Mouse (Mus musculus) gastrocnemius, postnatal 36 days (tissue): Measurements from ENCODE around the gene Wdr92. TPM values are rescaled to one million over a fixed set of nuclear protein-coding genes. Genes with fewer than 3 reads are reported as not detected.
"Not testable (repeated sequence)": the region's sequence is repeated elsewhere in the genome, so short reads cannot be mapped to it uniquely, and the experiment has no call there.

ENCODE experiments used
- DNase-seq, 2 experiments: peaks; one replicate each; pipeline ENCODE4 v3.0.0; 2022
- intact Hi-C: fragments of 180-260 bp; cut with DNase I; formaldehyde crosslinking; loops from one replicate; pipeline ENCODE4 v1.15.1; 2025
- total RNA-seq, 2 experiments: library from RNA; stranded (reverse); gene quantifications; 2 replicates each; pipeline ENCODE4 v1.2.3; 2021

Gene Wdr92
- total RNA-seq, 2 experiments from 2014 or later = 7.1 to 7.4 TPM

GRCm38 (mm10) chr11:17199840-17200501 is 18.1 kb downstream of the Wdr92 start:
- intact Hi-C loops = loop anchor here (5.0 kb wide), 1 partner anchor 118 kb away; no protein-coding TSS in a partner anchor
- no peak for DNase-seq

- no peak for DNase-seq
- intact Hi-C loops = loop anchor here (5.0 kb wide), 1 partner anchor 119 kb away; no protein-coding TSS in a partner anchor
Observed at GRCm38 (mm10) chr11:17200936-17201335, 19.0 kb downstream of the Wdr92 start.

GRCm38 (mm10) chr11:17202481-17202880 is 20.6 kb downstream of the Wdr92 start:
- intact Hi-C loops = loop anchor here (5.0 kb wide), 1 partner anchor 120 kb away; no protein-coding TSS in a partner anchor
- DNase-seq = no peak

GRCm38 (mm10) chr11:17211258-17212140 is 29.6 kb downstream of the Wdr92 start, which contains the start of gene Pno1:
Pno1 (minus strand) TSS chr11:17211568.
- intact Hi-C loops = loop anchor here (5.0 kb wide), 1 partner anchor 49 kb away; no protein-coding TSS in a partner anchor
- DNase-seq = peak; percentile 97

- DNase-seq = no peak
- intact Hi-C loops = loop anchor here (5.0 kb wide), 1 partner anchor 50 kb away; no protein-coding TSS in a partner anchor
Observed at GRCm38 (mm10) chr11:17212141-17212495, 30.2 kb downstream of the Wdr92 start.

- no peak for DNase-seq
- intact Hi-C loops = loop anchor here (5.0 kb wide), 1 partner anchor 51 kb away; no protein-coding TSS in a partner anchor
Observed at GRCm38 (mm10) chr11:17212903-17213509, 31.1 kb downstream of the Wdr92 start.

- no peak for DNase-seq
- intact Hi-C loops = no loop called here
Observed at GRCm38 (mm10) chr11:17215475-17215874, 33.6 kb downstream of the Wdr92 start.

GRCm38 (mm10) chr11:17221126-17221525 is 39.2 kb downstream of the Wdr92 start:
- DNase-seq = no peak
- intact Hi-C loops = no loop called here

- intact Hi-C loops = no loop called here
- no peak for DNase-seq
Observed at GRCm38 (mm10) chr11:17232792-17233191, 50.9 kb downstream of the Wdr92 start.

GRCm38 (mm10) chr11:17236449-17237037 is 54.6 kb downstream of the Wdr92 start:
- intact Hi-C loops = no loop called here
- DNase-seq = no peak

GRCm38 (mm10) chr11:17238598-17238997 is 56.7 kb downstream of the Wdr92 start:
- not testable (repeated sequence) for DNase-seq

GRCm38 (mm10) chr11:17248715-17249114 is 66.8 kb downstream of the Wdr92 start:
- no peak for DNase-seq
- intact Hi-C loops = no loop called here

More at GRCm38 (mm10) chr11:17238598-17238997, 56.7 kb downstream of the Wdr92 start:
- intact Hi-C loops = not testable (repeated sequence)

- DNase-seq = no peak
- intact Hi-C loops = no loop called here
Observed at GRCm38 (mm10) chr11:17256813-17257365, 75.0 kb downstream of the Wdr92 start.

GRCm38 (mm10) chr11:17257443-17257842 is 75.5 kb downstream of the Wdr92 start, which contains the start of gene C1d:
C1d (plus strand) TSS chr11:17257579.
- DNase-seq = peak; percentile 89 to 92
- intact Hi-C loops = no loop called here

- intact Hi-C loops = no loop called here
- peak in 1 of 2 experiments; percentile 19 for DNase-seq
Observed at GRCm38 (mm10) chr11:17257861-17258260, 76.0 kb downstream of the Wdr92 start.

GRCm38 (mm10) chr11:17267176-17267575 is 85.3 kb downstream of the Wdr92 start:
- intact Hi-C loops = no loop called here
- no peak for DNase-seq

GRCm38 (mm10) chr11:17268801-17269200 is 86.9 kb downstream of the Wdr92 start:
- intact Hi-C loops = no loop called here
- DNase-seq = no peak

- DNase-seq = no peak
Observed at GRCm38 (mm10) chr11:17279959-17280358, 98.1 kb downstream of the Wdr92 start.

More at GRCm38 (mm10) chr11:17279959-17280358, 98.1 kb downstream of the Wdr92 start:
- intact Hi-C loops = no loop called here
